Mouse (Mus musculus) gastrocnemius, postnatal 4 days (tissue): ENCODE results near the gene Elmo3. TPM values are rescaled to one million over a fixed set of nuclear protein-coding genes. Genes with fewer than 3 reads are reported as not detected.

Experiments used
- DNase-seq, 2 experiments: peaks; one replicate each; pipeline ENCODE4 v3.0.0; 2021 to 2022; ENCODE audit warnings: low spot score in 2 of 2, mixed read lengths in 2 of 2
- long read RNA-seq, 2 experiments: library from polyadenylated mRNA; stranded (forward); transcript quantifications; one replicate each; pipeline ENCODE4 v2.0.0; 2021
- total RNA-seq, 2 experiments: library from RNA; stranded (reverse); gene quantifications; 2 replicates each; pipeline ENCODE4 v1.2.3; 2021

Elmo3 gene
- total RNA-seq = 1 to 10 TPM; 1.0 to 1.1 TPM
- long read RNA-seq, experiment 1, partial matches to known transcripts = 0 of 2 reads
- long read RNA-seq, experiment 1, other reads (novel, unspliced or antisense) = 1 of 2 reads
- long read RNA-seq, experiment 2, partial matches to known transcripts = 0 of 4 reads
- long read RNA-seq, experiment 2, other reads (novel, unspliced or antisense) = 4 of 4 reads

DNA sequence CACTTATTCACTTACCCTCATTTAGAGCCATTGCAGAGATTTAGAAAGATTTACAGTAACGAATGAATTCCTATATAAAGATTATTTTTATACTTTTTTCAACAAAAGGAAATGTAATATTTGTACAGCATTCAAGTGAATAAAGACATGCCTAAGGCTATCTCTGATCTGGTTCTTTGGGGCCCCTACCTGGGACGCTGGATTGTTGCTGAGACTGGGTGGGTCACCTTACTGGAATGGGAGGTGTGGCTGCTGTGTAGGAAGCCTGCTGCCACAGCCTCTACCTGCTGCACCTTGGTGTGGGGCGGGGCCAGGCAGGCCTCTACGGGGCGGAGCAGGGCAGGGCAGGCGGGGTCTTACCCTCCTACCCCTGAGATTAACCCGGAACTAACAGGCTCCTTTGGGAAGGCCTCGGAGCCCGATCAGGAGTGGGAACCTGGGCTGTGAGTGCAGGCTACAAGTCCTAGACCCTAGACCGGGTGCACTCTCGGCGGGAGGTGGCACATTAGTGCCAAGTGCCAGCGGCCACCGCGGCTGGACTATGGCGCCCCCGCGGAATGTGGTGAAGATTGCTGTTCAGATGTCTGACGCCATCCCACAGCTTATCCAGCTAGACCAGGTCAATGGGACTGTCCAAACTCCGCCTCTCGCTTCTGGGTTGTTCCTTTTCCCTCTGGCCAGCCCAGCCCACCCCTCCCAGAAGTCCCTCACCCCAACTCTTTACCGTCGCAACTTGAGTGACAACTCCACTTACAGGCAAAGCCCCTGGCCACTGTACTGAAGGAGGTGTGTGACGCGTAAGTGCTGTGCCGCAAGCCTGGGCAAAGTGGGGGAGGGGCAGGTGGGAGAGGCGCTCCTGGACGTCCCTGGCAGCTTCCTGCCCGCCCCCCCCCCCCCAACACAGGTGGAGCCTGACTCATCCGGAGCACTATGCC lies at the start of gene Elmo3:
Gene Elmo3, plus strand, starts transcription at position 391 of the 935 bp plus-strand sequence.
- no peak for DNase-seq

- no peak for DNase-seq
Measured at GRCm38 (mm10) chr8:105257318-105258114, 47.9 kb upstream of the Elmo3 start.

DNA sequence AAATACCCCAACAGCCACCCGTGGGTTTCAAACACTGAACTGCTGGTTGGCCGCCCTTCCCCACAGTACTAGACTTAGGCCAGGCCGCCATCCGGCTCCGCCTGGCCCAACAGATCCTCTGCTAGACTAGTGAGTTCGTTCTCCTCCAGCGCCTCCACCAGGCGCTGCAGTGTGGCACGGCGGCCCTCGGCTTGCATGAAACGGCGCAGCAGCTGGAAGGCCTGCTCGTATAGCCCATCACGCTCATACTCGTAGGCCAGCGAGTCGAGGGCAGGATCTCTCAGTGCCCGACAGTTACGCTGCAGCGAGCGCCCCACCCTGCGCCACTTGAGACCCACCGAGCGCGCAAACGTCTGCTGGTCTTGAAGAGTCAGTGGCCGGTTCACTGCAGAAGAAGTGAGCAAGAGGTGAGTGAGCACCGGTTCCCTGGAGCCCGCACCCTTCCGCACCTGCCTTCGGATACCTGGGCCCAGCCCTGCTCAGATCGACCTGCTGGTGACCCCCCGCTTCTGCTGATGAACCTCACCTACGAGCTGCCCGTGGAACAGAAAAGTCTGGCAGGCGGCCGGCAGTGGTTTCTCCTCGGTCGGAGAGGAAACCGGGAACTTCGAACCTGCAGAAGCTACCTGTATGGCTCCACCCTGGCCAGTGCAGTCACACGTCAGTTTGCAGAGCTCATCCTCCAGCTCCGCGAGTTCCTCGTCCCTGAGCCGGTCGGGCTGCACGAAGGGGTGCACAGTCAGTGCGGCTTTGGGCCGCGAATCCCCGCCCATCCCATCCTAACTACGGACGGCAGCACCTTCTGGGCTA lies 46.3 kb upstream of the Elmo3 start:
- no peak for DNase-seq

DNA sequence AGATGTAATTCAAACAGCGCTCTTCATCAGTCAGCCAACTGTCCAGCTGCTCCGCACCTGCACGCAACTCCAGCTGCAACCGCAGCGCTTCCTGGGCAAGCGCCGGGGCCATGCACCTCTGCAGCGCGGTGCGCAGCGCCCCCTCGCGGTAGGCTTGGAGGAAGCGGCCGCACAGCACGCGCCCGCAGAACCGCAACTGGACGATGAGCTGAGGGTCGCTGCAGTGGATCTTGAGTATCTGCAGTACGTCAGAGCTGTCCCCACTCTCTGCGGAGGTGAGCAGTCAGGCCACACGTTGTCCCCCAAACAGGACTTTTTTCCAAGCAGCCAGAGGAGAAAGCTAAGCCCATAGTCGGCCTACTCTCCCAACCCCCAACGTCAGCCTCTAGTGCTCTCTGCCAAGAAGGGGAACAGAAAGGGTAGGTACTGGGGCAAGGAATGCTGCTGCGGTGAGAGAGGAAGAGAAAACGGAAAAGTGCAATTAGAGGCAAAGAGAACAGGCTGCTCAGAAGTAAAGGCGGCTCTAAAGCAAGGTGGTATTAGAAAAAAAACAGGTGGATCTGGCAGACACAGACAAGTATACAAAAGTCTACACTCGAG lies 45.6 kb upstream of the Elmo3 start:
- peak; percentile 76 to 85 for DNase-seq

DNA sequence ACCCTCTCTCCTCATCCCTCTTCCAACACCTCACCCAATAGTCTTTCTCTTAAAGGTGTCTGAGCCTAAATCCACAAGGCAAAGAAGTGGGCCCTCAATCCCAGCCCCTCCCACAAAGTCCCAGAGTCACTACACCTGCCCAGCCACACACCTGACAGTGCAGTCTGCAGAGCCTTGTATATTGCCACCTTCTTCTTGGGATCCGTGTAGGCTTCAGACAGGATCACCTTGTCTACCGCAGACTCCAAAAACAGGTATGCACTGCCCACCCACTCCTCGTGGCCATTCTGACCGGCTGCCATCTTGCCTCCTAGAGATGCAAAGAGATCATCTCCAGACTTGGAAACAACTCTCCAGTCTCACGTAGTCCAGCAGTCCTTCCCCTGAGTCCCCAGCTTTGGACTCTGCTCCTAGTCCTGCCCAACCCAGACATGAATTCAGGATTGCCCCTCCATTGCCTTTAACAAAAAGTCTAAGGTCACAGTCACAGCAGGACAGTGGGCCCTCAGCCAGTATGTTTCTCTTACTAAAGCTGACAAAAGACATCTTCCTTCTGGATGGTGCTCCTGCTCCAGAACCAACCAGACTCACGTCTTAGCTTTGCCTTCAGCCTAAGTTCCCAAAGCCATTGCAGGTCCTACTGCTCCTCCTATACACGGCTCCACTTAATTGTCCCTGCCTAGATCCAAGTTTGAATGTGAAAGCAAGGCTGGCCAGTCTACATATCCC lies 44.9 kb upstream of the Elmo3 start:
- DNase-seq = no peak

DNA sequence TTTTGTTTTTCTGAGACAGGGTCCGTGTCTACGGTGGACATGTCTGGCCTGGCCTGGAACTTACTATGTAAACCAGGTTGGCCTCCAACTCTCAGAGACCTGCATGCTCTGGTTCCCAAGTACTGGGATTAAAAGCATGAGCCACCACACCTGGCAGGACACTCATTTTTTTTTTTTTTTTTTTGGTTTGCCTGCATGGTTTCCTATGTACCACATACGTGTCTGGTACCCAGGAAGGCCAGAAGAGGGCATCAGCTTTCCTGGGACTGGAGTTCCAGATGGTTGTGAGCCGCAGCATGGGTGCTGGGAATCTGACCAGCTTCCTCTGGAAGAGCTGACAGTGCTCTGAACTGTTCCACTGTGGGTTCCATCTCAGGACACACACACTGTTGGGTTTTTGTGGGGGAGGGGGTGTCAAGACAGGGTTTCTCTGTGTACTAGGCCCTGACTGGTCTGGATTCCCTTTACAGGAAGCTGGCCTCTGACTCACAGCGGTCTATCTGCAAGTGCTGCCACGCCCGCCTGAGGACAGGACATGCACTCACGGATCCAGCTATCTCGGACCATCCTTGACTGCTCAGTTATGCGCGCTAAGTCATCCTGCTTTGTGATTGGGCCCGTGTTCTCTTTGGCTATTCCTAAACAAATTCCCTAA lies 43.9 kb upstream of the Elmo3 start:
- no peak for DNase-seq

DNA sequence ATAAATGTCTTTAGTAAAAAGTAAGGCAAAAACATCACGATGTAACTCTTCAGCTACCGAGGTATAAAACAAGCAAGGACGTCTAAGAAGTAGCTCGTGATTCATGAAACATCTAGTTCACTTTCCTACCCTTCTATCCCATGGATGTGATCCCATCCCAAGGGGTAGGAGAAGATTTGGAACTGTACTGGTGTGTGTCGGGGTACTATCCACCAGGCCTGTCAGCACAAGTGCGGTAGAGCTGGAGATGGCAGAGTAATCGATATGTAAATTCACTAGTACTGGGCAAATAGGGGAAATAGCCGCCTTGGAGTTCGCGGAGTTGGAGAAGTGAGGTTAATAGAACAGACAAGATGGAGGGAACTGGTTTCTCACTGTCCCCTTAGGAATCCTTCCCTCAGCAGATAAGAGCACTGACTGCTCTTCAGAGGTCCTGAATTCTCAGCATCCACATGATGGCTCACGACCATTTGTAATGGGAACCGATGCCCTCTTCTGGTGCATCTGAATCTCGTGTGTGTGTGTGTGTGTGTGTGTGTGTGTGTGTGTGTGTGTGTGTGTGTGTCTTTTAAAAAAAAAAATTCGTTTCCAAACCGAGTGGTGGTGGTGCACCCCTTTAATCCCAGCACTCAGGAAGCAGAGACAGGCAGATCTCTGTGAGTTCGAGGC lies 42.0 kb upstream of the Elmo3 start:
- no peak for DNase-seq

GRCm38 (mm10) chr8:105264024-105264982 lies 41.1 kb upstream of the Elmo3 start, which contains the start of the genes Tradd and Fbxl8:
Tradd (minus strand) TSS chr8:105264609.
Fbxl8 (plus strand) TSS chr8:105264648.
- peak in 1 of 2 experiments; percentile 74 for DNase-seq

GRCm38 (mm10) chr8:105265128-105265527 lies 40.3 kb upstream of the Elmo3 start:
- no peak for DNase-seq

GRCm38 (mm10) chr8:105266775-105267174 lies 38.6 kb upstream of the Elmo3 start:
- no peak for DNase-seq

DNA sequence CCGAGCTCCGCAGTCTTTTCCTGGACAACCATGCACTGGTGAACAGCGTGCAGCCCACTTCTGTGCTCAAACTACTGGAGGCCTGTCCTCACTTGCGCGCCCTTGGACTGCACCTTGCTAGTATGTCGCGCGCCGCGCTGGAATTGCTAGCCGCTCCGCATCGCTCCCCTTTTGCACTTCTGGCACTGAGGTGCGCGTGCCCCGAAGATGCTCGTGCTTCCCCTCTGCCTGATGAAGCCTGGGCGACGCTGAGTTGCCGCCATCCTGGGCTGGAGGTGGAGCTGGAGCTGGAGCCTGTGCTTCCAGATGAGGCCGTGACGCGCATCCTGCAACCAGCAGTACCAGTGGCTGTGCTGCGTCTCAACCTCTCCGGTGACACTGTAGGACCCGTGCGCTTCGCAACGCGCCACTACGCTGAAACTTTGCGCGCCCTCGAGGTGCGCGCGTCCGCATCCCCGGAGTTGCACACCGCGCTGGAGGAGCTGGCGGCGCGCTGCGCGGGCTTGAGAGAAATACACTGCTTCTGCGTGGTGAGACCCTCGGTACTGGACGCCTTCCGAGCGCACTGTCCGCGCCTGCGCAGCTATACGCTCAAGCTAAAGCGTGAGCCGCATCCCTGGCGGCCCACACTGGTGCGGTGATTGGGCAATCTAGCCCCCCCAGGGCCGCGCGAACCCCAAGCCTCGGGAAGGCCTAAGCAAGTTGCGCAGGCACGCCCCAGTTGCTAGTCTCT lies 36.9 kb upstream of the Elmo3 start:
- no peak for DNase-seq

DNA sequence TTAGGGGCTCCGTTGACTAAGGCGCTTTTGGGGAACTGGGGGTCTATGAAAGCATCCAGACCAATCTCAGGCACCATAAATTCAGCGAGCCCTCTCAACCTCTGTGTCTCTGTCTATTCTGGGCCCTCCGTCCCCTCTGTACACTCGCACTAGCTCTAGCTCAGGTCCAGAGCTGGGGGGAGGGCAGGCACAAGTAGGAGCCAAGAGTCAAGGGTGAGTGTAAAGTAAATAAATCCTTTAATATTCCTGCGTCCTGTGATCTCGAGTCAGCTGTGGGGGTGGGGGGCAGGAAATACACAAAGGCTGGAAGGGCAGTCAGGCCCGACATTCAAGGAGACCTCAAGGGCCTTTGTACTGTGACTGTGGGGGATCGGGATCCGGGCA lies 36.3 kb upstream of the Elmo3 start:
- DNase-seq = no peak

- no peak for DNase-seq
Measured at GRCm38 (mm10) chr8:105269461-105269947, 35.9 kb upstream of the Elmo3 start, which contains the start of gene Hsf4. Hsf4 (plus strand) TSS chr8:105269801.

GRCm38 (mm10) chr8:105270101-105270915 lies 35.1 kb upstream of the Elmo3 start:
- no peak for DNase-seq

DNA sequence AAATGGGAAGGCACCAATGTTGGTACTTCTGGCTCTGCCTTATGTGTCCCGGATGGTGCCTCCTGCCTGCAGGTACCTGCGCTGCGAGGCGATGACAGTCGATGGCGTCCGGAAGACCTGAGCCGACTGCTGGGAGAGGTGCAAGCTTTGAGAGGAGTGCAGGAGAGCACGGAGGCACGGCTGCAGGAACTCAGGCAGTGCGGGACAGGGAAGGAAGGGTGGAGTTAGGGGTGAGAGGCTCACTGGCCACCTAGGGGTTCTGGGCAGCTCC lies 34.5 kb upstream of the Elmo3 start:
- no peak for DNase-seq

- DNase-seq = no peak
Measured at GRCm38 (mm10) chr8:105275387-105275786, 30.0 kb upstream of the Elmo3 start.
